Mouse (Mus musculus): Measurements from ENCODE around the gene Aanat. TPM values are rescaled to one million over a fixed set of nuclear protein-coding genes. Genes with fewer than 3 reads are reported as not detected.

Aanat gene
- not detected for total RNA-seq (2021)
- long read RNA-seq, experiment 1: 0 reads
- long read RNA-seq, experiment 2: 0 reads

DNA sequence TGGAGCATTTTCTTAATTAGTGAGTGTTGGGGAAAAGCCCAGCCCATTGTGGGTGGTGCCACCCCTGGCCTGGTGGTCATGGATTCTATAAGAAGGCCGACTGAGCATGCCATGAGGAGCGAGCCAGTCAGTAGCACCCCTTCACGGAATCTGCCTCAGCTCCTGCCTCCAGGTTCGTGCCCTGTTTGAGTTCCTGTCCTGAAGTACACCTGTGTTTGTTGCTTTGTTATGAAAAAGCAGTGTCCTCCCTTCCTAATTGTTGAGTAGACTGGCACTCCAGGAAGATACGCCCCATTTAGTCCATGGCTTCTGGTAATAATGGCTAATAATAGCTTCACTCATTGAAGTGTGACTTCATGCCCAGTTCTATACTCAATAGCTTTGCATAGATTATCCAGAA is at the start of gene Aanat:
Gene Aanat (plus strand): TSS at position 123 of the 400 bp plus-strand sequence.
- intact Hi-C loops (cut with DNase I): loop anchor here (2.0 to 5.0 kb wide), 2 partner anchors 42 to 226 kb away; no protein-coding TSS in a partner anchor
- no peak for DNase-seq

DNA sequence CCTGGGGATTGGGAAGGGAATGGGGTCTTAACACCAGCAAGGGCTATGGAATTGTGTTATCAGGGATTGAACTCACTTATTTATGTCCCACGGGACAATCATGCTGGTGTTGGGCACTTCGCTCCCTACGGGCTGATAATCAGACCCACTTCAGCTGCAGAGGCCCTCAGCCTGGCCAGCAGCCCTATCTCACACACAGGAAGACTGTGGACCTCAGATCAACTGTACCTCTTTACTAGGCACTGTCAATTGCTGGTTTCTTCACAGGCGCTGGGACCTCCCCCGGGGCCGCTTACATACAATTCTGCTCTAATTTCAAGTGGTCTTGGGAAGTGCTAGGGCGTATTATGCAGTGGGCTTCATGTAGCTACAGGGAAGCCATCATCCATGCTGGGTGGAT is 49.5 kb upstream of the Aanat start:
- no peak for DNase-seq
- intact Hi-C loops (cut with DNase I): loop anchor here (5.0 kb wide), 1 partner anchor 219 kb away; no protein-coding TSS in a partner anchor

DNA sequence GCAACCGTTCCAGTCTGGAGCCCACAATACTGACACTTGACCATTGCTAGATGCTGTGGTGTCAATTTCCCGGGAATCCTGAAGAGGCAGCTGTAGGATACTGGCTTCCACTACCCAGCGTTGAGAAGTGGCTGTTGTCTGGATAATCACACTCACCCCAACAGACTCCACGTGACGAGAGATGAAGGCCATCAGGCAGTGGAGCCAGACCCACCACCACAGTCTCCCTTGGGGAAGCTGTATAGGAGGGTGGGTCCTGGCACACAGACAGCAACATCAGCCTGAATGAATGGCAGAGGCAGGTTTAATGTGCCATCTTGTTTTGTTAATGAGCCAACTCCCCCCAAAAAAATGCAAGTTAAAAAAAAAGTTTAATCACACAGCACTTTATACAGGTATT is 48.8 kb upstream of the Aanat start:
- no peak for DNase-seq
- intact Hi-C loops (cut with DNase I): loop anchor here (5.0 kb wide), 1 partner anchor 220 kb away; no protein-coding TSS in a partner anchor

DNA sequence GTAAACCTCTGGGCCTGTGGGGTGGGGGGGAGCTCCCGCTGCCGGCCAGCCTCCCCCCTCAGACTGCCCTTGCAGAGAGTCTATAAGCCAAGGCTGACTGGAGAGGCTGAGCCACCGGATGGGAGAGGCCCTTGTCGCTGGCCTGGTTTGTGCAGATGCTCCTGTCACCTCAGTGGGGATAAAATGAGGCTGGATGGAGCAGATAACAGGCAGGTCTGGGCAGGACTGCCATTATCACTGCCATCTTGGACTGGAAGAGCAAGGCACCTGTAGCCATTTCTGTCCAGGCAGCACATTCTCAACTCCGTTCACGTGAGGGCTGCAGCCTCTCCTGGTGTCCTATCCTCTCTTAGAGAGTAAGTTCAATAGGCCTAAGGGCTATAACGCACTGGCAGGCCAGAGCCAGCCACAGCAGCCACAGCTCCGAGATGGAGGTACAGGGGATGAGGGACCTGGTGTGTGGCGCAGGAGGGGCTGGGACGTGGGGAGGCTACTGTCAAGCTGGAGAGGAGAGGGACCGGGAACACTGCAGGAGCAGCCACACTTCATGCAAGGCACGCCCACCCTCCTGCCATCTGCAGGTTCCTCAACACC is 48.0 kb upstream of the Aanat start:
- no peak for DNase-seq
- intact Hi-C loops (cut with DNase I): loop anchor here (5.0 kb wide), 1 partner anchor 221 kb away; no protein-coding TSS in a partner anchor

DNA sequence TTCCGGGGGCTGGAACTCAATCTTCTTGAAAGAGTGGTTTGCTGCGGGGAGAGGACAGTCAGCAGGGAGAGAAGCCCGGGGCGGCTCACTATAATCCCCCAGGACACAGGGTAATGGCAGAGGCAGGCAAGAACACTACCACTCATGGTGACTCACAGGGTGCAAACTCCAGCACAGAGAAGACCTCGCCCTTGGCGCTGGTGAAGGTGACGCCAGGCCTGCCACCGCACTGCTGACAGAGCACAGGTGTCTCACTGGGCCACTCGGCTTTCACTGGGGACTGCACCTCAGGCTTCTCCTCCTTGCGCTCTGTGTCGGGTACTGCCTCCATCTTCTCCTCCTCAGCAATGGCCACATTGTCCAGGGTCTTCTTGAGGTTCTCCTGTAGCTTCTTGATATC is 45.0 kb upstream of the Aanat start:
- DNase-seq: no peak
- intact Hi-C loops (cut with DNase I): no loop called here

DNA sequence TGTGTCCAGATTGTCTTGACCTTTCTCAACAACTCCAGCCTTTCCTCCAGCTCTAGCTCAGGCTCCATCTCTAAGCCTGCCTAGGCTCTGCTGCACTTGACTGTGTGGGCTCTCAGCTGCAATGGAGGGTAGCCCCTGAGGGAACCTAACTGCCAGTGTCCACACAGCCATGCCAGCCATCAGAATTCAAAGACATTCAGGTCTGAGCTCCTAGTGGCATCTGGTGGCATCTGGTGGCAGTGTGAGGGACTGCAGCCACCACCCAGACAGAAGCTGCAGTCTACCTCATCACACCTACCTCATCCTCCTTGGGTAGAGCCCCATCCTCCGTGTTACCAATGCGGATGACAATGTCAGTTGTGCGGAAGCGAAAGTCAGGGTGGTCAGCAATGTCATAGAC is 43.1 kb upstream of the Aanat start:
- intact Hi-C loops (cut with DNase I): no loop called here
- DNase-seq: no peak

DNA sequence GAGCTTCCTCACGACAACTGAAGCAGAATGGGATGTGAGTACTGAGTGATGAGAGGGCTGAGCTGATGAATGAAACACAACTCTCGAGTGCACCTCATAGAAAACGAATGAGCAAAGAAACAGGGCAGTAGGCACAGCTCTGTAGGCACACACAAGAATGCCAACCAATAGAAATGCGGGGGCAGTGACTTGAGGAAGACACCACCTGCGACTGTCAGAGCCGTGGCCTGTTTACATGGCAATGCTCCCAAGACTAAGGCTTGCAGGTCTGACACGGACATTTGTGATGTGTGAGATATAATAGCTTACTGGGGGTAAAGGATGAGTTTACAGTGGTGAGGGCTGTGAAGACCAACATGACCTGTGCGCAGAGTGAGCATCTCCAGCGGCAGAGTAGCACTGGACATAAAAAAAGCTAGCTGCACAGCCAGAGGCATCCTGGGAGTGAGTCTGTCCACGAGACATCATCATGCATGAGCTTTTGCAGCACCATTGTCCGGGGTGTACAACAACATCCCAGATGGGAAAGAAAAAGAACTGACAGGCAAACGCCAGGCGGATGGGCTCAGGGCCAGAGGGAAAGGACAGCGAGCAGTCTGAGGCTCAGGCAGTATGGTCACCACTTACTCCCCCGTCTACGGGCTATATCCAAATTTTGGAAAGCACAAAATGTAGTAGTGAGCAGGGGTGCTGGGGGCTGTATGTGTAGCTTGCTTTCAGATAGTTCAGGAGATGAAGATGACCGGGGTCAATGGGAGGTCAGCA is 38.8 kb upstream of the Aanat start:
- intact Hi-C loops (cut with DNase I): no loop called here
- no peak for DNase-seq

DNA sequence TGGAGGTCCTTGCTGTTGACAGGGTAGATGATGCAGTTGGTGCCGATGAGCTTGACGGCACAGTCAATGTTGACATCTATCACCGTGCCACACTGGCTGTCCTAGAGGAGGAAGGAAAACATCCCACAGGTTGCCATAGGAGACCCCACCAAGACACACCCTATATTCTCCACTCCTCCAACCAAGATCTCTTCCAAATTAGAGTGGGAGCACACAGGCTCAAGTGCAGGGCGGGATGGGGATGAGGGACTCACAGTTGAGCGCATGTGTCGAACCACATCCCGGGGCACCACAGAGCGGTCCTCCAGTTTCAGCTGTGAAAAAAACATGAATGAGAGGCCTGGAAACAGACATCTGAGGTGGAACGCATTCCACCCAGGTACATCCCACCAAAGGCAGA is 37.5 kb upstream of the Aanat start:
- intact Hi-C loops (cut with DNase I): no loop called here
- no peak for DNase-seq

DNA sequence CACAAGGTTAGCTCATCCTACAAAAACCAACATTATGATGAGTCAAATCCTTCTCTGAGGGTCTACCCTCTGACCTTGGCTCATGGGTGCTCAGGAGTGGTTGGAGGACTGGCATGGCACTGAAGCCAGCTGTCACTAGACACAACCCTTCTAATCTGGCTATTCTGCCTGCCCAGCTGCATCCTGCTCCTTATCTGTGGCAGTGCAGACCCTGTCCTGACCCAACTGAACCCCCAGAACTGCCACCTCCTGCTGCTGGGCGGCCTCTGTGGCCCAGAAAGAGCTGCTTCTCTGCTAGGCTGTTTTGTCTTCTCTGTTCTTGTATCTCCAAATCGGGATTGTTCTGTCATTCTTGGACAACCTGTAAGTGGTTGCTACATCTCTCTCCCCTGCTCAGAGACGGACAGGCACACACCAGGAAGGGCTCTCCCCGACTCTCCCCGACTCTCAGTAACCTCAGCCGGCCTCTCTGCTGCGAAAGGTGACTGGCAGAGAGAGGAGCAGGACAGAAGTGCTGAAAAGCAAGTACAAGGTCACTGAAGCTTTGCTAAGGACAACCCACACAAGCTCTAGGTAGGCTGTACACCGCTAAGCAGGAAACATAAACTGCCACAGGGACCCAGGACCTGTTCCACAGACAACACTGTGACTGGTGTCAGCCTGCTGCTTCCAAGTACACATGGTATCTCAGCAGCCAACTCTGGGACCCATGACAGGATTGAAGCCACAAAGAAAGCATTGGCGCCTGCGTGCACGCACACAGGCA is 36.8 kb upstream of the Aanat start:
- no peak for DNase-seq
- intact Hi-C loops (cut with DNase I): no loop called here

DNA sequence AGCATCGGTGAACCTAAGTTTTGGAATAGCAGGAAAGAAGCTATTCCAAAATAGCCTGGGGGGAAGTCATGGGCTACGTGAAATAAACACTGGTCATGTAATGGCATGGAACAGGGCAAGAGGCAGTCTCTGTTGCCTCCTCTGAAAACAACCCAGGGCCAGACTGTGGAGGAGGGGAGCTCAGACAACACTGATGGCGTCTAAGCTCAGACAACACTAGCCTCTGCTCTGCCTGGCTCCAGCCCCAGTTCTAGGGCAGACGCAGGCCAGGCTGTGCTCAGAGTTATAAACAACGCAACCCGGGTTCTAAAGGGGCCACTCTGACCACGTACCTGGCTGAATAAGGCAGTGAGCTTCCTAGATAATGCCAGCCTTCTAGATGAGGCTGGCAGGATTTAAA is 35.5 kb upstream of the Aanat start:
- intact Hi-C loops (cut with DNase I): no loop called here
- no peak for DNase-seq

DNA sequence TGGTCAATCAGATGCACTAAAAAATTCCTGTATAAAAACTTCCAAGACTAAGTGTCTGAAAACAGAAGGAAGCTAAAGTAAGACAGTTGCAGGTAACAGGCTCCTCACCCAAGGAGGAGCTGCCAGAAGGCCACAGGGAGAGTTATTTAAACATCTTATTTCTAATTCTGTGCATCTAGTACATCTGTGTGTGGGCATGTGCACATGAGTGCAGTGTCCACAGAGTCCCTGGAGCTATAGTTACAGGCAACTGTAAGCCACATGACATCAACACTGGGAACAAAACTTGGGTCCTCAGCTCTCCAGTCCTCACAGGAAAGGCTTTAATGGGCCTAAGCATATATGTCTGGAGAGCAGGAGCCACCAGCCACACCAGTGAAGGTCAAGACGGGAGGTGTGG is 34.0 kb upstream of the Aanat start:
- DNase-seq: no peak
- intact Hi-C loops (cut with DNase I): no loop called here

DNA sequence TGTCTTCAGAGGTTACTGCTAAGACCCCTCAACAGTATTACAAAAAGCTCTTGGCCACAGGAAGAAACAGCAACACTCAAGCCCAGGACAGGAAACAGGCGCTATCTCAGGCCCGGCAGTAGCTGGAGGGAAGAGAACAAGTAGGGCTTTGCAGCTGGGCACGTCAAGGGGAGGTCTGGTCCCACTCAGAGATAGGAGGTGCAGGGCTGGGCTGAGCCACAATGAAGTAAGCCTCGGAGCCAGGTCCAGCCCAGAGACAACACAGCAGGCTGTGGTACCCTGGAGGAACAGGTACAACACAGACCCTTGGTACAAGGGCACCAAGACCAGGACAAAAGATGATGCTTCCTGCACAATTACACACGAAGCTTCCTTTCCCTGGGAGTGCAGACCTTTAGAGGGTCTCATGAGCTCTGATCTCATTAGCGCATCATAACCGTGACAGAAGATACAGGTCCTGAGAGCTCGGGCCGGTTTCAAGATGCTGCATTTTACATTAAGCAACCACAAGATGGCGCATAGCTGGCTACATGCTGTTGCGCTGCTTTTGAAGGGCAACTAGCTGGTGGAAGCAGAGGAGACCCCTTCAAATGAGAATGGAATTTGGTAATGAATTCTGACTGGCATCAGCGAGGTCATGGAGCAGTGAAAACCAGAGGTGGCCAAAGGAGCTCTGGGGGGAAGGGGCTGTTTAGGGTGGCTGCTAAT is 31.9 kb upstream of the Aanat start:
- DNase-seq: no peak
- intact Hi-C loops (cut with DNase I): loop anchor here (2.0 kb wide), 1 partner anchor 74 kb away; no protein-coding TSS in a partner anchor

DNA sequence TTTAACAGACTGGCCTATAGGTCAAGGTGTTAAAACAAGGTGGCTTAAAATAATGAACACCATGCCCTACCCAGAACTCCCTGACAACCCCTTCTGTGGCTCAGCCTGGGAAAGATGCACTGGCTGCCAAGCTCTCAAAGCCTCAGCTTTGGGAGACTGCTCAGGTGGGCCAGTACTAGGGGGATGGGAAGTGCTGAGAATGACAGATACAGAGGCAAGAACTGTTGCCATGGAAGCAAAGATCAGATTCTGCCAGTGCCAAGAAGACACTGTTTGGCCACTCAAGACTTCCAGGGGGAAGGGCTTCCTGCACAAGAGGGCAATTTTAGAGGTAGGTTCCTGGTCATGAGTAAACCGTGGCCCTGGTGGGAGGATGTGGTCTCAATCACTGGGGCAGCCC is 30.7 kb upstream of the Aanat start:
- no peak for DNase-seq
- intact Hi-C loops (cut with DNase I): loop anchor here (2.0 kb wide), 1 partner anchor 73 kb away; no protein-coding TSS in a partner anchor

DNA sequence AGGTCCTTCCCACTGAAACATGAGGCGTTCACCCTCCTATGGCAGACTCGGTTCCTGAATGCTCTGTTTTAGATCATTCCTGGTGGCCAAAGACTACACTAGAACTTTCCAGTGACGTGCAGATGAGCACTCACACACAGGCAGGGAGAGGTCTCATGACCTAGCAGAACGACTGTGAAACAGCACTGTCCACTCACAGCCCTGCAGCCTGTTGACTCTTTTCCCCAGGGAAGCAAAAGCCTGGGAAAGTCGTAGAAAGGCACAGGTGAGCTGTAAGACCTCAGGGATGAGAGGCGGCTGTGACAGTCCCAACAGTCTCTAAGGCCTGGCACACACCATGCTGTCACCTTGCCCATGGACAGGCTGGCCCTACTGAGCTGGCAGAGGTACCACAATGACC is 29.9 kb upstream of the Aanat start:
- DNase-seq: no peak
- intact Hi-C loops (cut with DNase I): no loop called here

DNA sequence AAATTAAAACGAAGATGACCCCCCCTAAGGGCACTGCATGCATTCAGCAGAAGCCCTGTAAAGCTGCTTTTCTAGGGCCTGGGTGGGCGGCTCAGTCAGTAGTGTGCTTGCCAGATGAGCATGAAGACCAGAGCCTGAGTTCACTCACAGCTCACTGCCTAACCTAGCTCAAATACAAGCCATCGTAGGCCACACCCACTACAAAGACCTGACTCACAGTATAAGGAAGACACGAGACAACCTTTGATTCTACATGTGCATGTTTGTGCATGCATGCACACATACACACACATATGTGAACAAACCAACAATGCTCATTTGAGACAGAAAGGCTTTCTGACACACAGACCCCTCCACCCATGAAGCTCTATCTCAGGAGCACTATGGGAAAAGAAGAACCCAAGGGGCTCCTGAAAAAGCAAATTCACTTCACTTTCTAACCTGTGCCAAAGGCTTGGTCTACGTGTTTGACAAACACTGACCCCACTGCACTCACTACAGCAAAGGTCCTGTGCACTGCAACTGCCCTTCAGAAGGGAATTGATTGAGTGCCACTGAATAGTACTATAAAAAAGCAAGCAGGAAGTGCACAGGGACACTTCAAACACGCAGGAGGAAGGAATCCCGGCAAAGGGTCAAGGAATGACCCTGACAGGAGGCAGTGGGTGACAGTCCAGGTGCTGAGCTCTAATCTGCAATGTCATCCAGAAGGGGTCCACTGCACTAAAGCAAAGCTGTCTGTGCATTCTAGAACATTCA is 20.8 kb upstream of the Aanat start:
- intact Hi-C loops (cut with DNase I): no loop called here
- DNase-seq: no peak

DNA sequence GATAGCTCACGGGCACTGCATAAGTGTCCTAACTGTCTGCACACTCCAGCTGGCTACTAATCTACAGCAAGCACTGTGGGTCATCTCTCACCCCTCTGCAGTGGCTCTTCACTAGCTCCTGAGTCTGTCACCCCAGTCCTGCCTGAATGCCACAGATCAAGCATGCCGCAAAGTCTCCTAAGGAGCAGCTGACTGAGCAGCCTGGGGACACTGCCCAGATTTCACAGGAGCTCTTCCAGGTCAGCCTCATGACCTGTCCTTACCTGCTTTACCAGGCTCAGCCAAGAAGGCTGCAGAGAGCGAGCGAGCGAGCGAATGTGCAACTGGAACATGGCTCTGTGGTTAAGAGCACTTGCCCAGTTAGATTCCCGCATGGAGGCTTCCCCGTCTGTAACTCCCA is 18.7 kb upstream of the Aanat start:
- intact Hi-C loops (cut with DNase I): no loop called here
- DNase-seq: no peak

DNA sequence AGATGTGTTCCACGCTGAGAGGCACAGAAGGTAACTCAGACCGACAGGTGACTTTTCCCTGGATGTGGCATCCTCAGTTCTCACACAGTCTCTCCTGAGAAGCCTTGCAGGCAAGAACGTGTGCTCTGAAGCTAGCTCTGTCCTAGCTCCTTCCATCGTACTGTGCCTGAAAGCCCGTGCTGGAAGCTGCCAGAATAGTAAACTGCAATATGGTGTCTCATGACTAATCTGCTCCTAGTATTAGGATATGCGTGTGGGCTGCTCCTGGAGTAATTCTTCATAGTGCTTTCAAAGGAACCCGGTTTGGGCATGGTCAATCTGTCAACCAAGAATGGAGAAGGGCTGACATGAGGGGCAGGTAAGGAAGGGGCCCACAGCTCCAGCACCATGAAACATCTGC is 15.4 kb upstream of the Aanat start:
- intact Hi-C loops (cut with DNase I): no loop called here

DNA sequence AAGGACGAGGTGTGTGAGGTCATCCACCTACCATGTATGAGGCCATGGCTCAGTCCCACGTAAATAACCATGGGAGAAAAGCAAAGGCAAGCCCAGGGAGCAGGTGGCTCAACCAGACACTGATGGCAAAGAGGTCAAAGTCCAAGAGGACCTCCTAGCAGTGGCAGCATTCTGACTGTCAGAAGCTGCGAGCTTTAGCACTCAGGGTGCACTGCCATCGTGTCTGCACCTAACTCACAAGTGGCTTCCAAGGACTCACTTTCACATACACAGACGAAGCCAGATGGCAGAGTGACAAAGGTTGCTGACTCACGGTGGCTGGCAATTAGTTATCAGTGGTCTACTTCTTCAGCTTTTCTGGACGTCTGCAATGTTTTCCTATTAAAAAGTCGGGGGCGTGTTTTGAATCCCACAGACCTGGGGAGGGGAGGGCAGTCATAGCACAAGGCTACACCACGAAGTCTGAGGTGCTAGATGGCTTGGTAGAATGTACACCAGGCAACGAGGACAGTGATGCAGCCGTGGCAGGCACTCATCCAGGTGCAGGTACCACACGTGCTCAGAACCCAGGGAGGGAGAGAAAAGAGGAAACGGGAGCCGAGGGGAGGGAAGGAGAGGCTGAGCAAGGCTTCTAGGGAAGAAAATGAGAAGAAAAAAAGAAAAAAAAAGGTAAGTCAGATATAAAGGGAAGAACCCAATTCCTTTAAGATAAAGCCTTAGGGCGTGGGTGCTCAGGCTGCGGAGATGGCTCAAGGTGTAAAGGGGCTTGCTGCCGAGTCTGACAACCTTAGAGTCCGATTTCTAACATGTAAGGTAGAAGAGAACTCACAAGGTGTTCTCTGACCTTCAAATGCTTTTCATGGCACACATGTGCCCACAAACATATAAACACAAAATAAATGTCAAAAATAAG is 14.2 kb upstream of the Aanat start:
- DNase-seq: no peak
- intact Hi-C loops (cut with DNase I): no loop called here

More for the DNA sequence above, 15.4 kb upstream of the Aanat start:
- no peak for DNase-seq
